Mouse (Mus musculus): Measurements from ENCODE around the gene Carhsp1.

The Carhsp1 gene

GRCm38 (mm10) chr16:8643855-8644254, 28.1 kb downstream of the Carhsp1 start:
- in situ Hi-C loops (cut with MboI, MseI): no loop called here

- in situ Hi-C loops (cut with MboI, MseI): no loop called here
Measured at GRCm38 (mm10) chr16:8639466-8640191, 32.3 kb downstream of the Carhsp1 start.

- in situ Hi-C loops (cut with MboI, MseI): no loop called here
Measured at GRCm38 (mm10) chr16:8638131-8638530, 33.8 kb downstream of the Carhsp1 start.

- in situ Hi-C loops (cut with MboI, MseI): no loop called here
Measured at GRCm38 (mm10) chr16:8637217-8638051, 34.5 kb downstream of the Carhsp1 start, which contains the start of the genes Pmm2 and Tmem186. Gene Pmm2, plus strand, starts transcription at chr16:8637674. Gene Tmem186, minus strand, starts transcription at chr16:8637712.

GRCm38 (mm10) chr16:8636867-8637216, 35.1 kb downstream of the Carhsp1 start:
- in situ Hi-C loops (cut with MboI, MseI): no loop called here

GRCm38 (mm10) chr16:8631428-8631827, 40.5 kb downstream of the Carhsp1 start:
- in situ Hi-C loops (cut with MboI, MseI): no loop called here

- in situ Hi-C loops (cut with MboI, MseI): no loop called here
Measured at GRCm38 (mm10) chr16:8630419-8630818, 41.5 kb downstream of the Carhsp1 start.

- in situ Hi-C loops (cut with MboI, MseI): loop anchor here in 1 of 2 experiments (10.0 kb wide), 1 partner anchor 876 kb away; no protein-coding TSS in a partner anchor
Measured at GRCm38 (mm10) chr16:8620315-8621115, 51.4 kb downstream of the Carhsp1 start.

- in situ Hi-C loops (cut with MboI, MseI): loop anchor here in 1 of 2 experiments (10.0 kb wide), 1 partner anchor 875 kb away; no protein-coding TSS in a partner anchor
Measured at GRCm38 (mm10) chr16:8619659-8620314, 52.2 kb downstream of the Carhsp1 start.

- in situ Hi-C loops (cut with MboI, MseI): no loop called here
Measured at GRCm38 (mm10) chr16:8613447-8613846, 58.5 kb downstream of the Carhsp1 start.

GRCm38 (mm10) chr16:8613039-8613438, 58.9 kb downstream of the Carhsp1 start:
- in situ Hi-C loops (cut with MboI, MseI): no loop called here

GRCm38 (mm10) chr16:8612214-8613005, 59.5 kb downstream of the Carhsp1 start:
- in situ Hi-C loops (cut with MboI, MseI): no loop called here

GRCm38 (mm10) chr16:8610397-8610796, 61.6 kb downstream of the Carhsp1 start:
- in situ Hi-C loops (cut with MboI, MseI): no loop called here
